Mouse (Mus musculus) heart, adult 2 months (tissue): ENCODE results near the gene Glp2r.

Experiments used
- CTCF ChIP-seq: fragments of 200-600 bp; IDR thresholded peaks from 2 replicates; pipeline ENCODE4 v1.8.1; 2022; ENCODE audit warnings: antibody characterized with exemption, mild to moderate bottlenecking, moderate library complexity
- EP300 ChIP-seq: fragments of 200-500 bp; IDR thresholded peaks from 2 replicates; pipeline ENCODE4 v1.6.1; 2011; ENCODE audit warnings: low read depth, low read length, control low read depth; ENCODE audit not compliant: insufficient read depth
- POLR2A ChIP-seq: fragments of 200-500 bp; IDR thresholded peaks from 2 replicates; pipeline ENCODE4 v1.6.1; 2011; ENCODE audit warnings: mild to moderate bottlenecking, low read depth, low read length, control low read depth; ENCODE audit not compliant: insufficient read depth

GRCm38 (mm10) chr11:67642421-67642820 is 128.5 kb downstream of the Glp2r start:
- TF ChIP-seq CTCF (no peak), POLR2A (no peak), EP300 (no peak)
